Mouse (Mus musculus) right cerebral cortex, postnatal 10 days (tissue): ENCODE results near the gene Olfr547.
"Not testable (repeated sequence)": the region's sequence is repeated elsewhere in the genome, so short reads cannot be mapped to it uniquely, and the experiment has no call there.

Experiments
- DNase-seq, 2 experiments: peaks; one replicate each; pipeline ENCODE4 v3.0.0; 2021; ENCODE audit warnings: low spot score in 2 of 2

Gene Olfr547

GRCm38 (mm10) chr7:102534449-102534848, at the start of gene Olfr547:
Gene Olfr547, plus strand, starts transcription at chr7:102534749.
- no peak for DNase-seq

GRCm38 (mm10) chr7:102484766-102485165, 49.8 kb upstream of the Olfr547 start:
- not testable (repeated sequence) for DNase-seq

- DNase-seq = no peak
These were observed 48.4 kb upstream of the Olfr547 start for GRCm38 (mm10) chr7:102486105-102486504.

DNA sequence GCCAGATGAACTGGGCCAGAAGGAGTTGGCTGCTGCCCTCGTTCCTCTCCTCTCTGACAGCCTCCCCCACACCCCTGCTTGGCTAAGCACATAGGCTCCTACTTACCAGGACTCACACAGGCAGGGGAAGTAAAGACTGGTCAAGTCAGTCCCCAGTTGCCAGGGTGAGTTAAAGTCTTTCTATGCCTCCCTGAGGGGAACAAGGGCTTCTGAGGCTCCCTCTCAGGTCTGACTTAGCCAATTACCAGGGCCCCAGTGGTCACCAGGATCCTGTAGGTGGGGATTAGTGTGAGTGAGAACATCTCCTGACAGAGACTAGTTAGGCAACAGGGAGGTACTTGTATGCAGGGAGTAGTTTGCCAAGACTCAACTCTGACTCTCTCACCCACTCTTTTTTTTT, 46.4 kb upstream of the Olfr547 start, which contains the start of gene Olfr544:
Gene Olfr544, minus strand, starts transcription at position 153 of the 400 bp plus-strand sequence.
- no peak for DNase-seq

GRCm38 (mm10) chr7:102494416-102494815, 40.1 kb upstream of the Olfr547 start:
- DNase-seq = not testable (repeated sequence)

DNA sequence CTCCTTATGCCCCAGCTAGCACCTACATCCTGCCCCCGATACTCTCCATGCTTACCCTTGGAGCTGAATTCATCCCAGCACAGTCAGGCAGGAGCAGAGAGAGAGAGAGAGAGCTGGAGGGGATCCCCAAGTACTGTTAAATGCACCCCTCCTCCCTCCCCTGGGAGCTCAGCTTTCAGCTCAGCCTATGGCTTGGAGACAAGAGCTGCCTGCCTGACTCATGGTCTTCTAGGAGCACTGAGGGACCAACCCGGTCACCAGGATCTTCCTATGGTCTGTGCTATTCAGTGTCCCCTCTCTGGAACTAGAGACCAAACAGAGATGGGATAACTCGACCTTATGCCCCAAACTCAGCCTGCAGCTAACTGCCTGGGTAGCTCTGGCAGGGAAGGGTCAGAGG, 35.1 kb upstream of the Olfr547 start, which contains the start of gene Olfr545:
Gene Olfr545, minus strand, starts transcription at position 101 of the 400 bp plus-strand sequence.
- DNase-seq = no peak

DNA sequence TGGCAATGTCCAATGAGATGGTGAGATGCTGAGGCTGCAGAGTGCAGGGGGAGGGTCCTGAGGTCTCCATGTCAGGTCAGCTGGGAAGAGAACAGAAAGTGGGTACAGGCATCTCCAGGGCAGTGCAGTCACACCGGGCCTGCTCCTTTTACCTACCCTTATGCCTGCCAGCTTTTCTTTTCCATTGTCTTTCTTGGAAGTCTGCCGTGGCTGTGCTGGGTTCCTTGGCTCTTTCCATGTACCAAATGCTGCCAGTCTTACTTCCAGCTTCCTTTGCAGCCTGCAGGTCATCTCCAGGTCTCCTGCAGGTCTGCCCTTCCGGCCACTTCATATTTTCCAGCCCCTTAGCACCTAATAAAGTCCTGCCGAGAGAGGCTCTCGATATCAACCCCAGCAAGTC, 32.6 kb upstream of the Olfr547 start:
- no peak for DNase-seq

GRCm38 (mm10) chr7:102506848-102507247, 27.7 kb upstream of the Olfr547 start:
- peak; percentile 82 to 86 for DNase-seq

GRCm38 (mm10) chr7:102508066-102508465, 26.5 kb upstream of the Olfr547 start:
- no peak for DNase-seq

DNA sequence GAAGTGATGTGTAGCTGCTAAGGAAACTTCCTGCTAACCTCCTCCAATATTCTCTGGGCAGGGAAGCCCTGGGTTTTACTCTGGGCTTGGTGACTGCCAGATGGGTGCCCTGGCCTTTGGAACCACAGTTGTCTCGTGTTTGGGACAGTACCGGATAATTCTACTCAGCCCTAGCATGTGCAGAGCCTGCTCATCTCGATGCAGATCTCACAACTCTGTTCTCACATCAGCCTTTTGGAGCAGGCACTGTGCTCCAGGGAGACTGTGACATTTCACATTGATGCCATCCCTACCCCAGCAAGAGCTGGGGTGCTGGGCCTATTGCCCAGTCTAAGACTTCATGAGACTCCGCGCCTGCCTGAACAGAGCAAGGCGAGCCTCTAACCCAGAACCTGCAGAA, 25.9 kb upstream of the Olfr547 start:
- no peak for DNase-seq

GRCm38 (mm10) chr7:102509726-102510125, 24.8 kb upstream of the Olfr547 start:
- DNase-seq = no peak

DNA sequence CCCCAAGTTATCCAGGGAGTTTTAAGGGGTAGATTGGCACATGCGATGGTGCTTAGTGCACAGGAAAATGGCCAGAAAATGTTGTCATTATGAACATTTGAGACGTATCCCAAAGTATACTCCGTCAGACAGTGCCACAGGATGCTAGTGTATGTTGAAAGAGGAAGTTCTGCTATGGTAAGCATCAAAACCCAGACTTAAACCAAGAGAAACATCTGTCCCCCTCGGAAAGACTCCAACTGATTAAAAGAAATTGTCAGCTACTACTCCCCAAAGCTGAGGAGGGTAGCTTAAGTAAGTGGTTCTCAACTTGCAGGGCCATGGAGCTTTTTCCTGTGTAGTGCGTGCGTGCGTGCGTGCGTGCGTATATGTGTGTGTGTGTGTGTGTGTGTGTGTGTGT, 22.6 kb upstream of the Olfr547 start:
- DNase-seq = no peak

GRCm38 (mm10) chr7:102512814-102513435, 21.6 kb upstream of the Olfr547 start:
- peak; percentile 86 to 92 for DNase-seq

DNA sequence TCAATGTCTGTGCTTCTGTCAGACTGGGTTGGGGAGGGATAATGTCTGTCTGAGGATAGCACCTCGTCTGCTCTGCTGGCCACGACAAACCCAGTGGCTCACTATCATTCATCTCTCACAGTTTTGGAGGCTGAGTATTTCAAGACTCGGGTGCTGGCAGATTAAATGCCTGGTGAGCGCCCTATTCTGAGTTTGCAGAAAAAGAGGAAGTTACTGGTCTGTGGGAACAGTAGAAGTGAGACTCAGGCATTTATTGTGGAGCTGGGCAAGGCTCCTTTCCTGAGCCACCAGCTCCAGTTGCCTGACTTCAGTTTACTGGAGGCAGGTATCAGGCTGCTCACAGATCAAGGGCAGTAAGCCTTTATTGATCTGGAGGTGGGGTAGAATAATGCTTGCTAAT, 20.4 kb upstream of the Olfr547 start:
- DNase-seq = no peak

DNA sequence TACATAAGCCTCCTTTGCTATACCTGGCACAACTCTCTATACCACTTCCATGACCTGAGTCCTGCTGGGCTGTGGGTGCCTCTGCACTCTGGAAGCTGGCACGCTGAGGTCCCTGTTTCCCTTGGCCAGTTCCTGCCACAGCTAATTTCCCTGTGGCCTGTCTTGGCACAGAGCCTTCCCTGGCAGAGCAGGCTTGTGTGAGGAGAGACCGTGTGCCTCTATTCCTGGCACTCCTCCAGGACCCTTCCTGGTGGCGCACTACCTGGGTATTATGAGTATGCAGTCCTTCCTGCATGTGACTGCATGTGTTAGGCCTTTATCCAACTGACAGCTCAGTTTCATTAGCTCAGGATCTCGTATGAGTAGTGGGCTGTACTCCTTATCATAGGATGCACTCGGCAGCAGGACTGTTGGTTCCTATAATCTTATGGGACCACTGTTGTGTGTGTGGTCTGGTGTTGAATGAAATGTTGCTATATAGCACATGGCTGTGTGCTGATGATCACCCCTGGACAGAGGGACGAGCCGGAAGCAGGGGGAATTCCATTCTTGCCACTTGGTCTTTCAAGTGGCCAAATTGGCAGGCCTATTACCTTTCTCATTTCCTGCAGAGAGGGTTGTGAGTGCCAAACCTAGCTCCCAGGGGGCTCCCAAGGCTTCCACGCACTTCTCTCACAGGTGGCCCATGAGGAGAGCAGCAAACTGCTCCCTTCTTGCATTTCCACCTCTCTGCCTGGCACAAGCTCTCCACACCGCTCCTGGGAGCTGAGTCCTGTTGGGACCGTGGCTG, 18.1 kb upstream of the Olfr547 start:
- peak; percentile 34 to 37 for DNase-seq

DNA sequence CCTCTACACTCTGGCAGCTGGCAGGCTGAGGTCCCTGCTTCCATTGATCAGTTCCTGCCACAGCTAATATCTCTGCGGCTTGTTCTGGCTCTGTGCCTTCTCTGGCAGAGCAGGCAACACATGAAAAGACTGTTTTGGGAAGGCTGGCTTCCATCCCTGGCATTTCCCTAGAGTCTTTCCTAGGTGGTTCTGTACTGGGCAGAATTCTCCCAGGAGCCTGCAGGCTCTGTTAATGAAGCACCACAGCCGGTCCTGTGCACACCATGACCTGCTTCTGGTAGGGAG, 17.6 kb upstream of the Olfr547 start:
- peak; percentile 60 to 66 for DNase-seq

DNA sequence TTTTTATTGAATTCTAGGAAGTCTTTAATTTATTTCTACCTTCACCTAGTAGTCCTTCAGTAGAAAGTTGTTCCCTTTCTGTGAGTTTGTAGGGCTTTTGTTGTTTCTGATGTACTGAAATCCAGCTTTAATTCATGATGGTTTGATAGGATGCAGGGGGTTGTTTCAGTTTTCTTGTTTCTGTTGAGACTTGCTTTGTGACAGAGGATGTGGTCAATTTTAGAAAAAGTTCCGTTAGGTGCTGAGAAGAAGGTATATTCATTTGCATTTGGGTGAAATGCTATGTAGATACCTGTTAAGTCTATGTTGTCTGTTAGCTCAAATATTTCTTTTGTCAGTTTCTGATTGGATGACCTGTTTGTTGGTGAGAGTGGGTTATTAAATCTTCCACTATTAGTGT, 5.5 kb upstream of the Olfr547 start:
- DNase-seq = no peak

DNA sequence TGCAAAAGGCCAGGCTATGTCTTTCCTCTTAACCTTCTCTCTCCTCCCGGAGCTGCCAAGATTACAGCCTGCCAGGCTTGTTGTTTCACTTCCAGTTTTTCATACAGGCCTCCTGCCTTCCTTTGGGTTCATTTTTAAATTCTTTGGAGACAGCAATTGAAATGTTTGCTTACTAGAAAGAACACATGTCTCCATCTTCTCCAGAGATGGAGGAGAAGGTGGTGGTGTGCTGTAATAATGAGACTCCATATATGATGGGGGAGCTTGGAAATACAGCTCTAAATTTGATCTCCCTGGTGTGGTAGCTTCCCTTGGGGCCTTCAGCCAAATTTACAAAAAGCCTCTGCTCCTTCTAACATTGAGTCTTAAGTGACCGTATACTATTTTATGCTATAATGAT, 6.0 kb downstream of the Olfr547 start, which contains the start of gene Olfr548-ps1:
Gene Olfr548-ps1, plus strand, starts transcription at position 301 of the 400 bp plus-strand sequence.
- no peak for DNase-seq

DNA sequence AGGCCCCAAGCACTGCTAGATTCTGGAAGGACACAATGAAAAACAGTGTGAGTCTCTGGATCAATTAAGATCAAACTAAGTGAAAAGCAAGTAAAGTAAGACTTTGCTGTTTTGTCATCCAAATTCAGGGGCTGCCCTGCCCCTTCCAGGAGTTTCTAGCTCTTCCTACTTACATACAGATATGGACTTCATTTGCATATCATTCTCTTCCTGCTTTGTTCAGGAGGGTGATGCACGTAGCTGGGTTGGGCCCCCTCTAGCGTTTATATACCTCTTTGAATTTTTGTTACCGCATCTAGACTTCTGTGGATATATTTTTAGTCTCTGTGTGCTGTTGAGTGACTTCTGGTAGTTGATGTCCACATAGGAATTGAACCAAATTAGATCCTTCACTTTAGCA, 6.7 kb downstream of the Olfr547 start:
- no peak for DNase-seq

DNA sequence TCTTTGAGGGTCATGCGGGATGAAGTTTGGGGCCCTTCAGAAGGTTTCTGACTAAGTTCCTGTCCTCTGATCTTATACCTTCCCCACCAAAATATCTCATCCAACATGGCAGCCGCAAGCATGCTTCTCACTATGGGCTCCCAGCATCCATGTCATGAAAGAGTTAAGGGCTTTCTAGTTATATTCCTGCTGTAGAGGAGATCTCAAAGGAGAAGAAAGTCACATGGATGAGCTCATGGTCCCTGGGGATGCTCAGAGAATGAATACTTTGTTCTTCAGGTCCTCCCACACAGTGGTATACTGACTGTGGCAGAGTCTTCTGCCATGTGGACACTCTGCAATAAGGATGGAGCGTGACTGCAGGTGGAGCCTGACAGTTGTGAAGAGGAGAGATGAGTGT, 15.0 kb downstream of the Olfr547 start, which contains the start of gene Olfr549:
Gene Olfr549, plus strand, starts transcription at position 301 of the 400 bp plus-strand sequence.
- no peak for DNase-seq

DNA sequence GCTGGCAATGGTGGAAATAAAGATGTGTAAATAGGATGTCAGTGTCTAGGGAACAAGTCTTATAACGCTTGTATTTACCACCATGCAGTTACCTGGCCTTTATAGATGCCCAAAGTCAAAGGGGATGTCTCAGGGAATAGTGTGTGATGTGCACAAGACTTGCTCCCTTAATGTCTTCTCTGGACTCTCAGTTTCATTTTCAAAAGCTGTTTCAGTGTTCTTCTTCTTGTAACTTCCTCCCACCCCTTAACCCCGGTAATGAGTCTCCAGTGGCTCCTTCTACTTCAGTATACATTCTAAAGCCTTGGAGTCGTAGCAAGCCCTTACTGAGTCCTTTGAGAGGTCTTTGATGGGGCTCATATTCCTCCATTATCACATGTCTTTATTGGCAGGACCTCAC, 18.7 kb downstream of the Olfr547 start:
- no peak for DNase-seq

DNA sequence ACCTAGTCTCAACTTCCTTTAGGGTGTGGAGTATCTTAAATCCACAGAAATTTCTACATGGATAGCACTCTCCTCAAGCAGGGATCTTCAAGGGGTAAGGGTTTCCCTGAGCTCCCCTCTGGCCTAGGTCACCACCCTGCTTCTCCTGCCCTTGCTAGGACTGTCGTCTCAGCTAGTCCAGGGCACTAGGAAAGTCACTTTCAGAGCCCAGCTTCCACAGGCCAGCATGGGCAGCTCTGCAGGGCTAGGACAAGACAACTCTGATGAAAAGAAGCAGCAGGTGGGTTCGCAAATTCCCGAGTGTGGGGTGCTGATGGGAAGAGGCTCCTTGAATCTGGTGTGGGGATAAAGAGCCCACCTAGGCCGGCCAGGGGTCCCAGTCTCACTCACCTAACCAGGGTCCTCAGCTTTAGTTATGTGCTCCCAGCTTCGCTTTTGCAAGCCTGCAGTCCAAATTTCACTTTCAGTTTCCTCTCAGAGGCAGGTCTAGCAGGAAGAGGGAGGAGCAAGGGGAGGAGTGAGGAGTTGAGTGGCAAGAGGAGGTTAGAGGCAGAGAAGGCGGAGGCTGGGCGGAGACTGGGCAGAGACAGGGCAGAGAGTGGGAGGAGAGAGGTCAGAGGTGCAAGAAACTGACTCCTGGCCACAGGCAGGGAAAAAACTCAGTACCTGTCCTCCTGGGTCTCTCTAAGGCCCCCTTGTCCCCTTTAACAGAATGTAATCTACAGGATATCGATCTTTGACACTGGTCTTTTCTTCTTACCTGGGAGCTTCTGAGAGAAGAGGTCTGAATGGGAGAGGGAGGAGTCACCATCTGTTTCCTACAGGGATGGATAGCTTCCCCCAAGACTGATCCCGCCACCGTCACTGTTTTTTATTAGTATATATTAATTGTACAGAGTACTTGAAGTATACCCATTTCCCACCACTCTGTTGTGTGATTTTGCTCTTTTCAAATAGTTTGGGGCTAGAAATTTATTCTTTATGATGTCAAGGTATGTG, 30.7 kb downstream of the Olfr547 start, which contains the start of gene Trim21:
Gene Trim21, minus strand, starts transcription at position 488 of the 999 bp plus-strand sequence.
- peak; percentile 67 to 68 for DNase-seq
